Mouse (Mus musculus) macrophage (primary cell): ENCODE measurements at regions not wholly inside any gene's neighbourhood (a gene's known extent, or its start where the extent isn't known, plus 50 kb on each side); places are given as distances from the start of the nearest gene placed in this dataset.

ENCODE experiments used
- H3K27ac ChIP-seq: fragments of 350-480 bp; formaldehyde crosslinking; 2 replicates; pipeline ENCODE4 v1.9.0; 2021
- H3K36me3 ChIP-seq: fragments of 350-480 bp; formaldehyde crosslinking; 2 replicates; pipeline ENCODE4 v1.9.0; 2021; ENCODE audit errors: inconsistent target
- H3K4me3 ChIP-seq: fragments of 350-480 bp; formaldehyde crosslinking; 2 replicates; pipeline ENCODE4 v1.9.0; 2021; ENCODE audit errors: inconsistent target
- H3K79me2 ChIP-seq: fragments of 350-480 bp; formaldehyde crosslinking; 2 replicates; pipeline ENCODE4 v1.9.0; 2021; ENCODE audit errors: inconsistent target
- WGBS: methylation state at CpG from one replicate; pipeline ENCODE4 v1.1.7; 2026; ENCODE audit warnings: inconsistent platforms; ENCODE audit not compliant: missing documents; 5-methylcytosine and 5-hydroxymethylcytosine counted together

DNA sequence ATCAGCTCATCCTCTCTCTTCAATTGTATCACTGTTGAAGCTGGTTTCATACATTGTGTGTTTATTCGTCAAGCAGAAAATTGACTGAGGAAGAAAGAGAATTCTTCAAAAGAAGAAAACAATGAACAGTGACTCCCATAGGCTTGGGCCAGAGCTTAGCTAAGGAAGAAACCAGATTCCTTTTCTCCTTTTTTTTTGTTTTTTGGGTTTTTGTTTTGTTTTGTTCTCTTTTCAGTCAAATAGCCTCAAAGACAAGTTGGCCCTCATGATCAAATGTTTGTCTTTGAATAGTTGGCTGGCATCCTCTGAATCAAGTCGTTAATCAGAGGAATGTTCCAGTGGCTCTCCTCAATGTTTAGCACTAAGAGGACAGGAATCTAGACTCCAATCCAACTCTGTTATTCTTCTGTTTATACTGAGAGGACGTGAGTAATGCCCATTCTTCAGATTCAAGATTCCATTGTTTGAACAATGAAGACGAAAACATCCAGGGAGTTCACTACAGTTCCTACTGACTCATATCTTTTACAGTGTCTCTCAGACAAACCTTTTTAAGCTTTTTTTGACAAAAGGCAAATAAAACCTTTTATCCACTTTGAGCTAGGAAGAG, 86.1 kb upstream of the Adgrl4 start:
- WGBS: 93% methylated on average over 4 of the region's 4 CpGs
- H3K79me2 ChIP-seq: no peaks in the 10 kb centered on the region
- H3K27ac ChIP-seq: no peak overlapping the region
- H3K36me3 ChIP-seq: no peaks in the 10 kb centered on the region
- no peak overlapping the region for H3K4me3 ChIP-seq

DNA sequence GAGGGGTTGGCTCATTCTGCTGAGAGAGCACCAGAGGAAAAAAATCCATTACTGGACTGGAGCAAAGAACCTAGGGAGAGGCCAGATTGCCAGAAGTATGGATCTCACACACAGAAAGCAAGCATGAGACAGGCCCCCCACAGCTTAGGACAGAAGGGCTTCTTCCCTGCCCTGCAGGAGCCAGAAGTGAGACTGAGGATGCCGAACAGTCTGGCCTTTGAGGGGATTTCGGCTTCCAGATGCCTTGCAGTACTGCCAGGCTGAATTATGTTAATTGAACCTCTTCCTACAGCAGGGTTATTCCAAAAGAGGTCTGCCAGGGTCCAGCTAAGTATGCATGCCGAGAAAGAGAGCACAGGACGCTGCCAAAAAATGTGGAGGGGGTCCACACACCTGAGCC, 71.4 kb upstream of the Adgrl4 start:
- no peak overlapping the region for H3K27ac ChIP-seq
- no peaks in the 10 kb centered on the region for H3K79me2 ChIP-seq
- H3K4me3 ChIP-seq: no peak overlapping the region
- WGBS: 95% methylated on average over 4 of the region's 4 CpGs
- H3K36me3 ChIP-seq: no peaks in the 10 kb centered on the region

DNA sequence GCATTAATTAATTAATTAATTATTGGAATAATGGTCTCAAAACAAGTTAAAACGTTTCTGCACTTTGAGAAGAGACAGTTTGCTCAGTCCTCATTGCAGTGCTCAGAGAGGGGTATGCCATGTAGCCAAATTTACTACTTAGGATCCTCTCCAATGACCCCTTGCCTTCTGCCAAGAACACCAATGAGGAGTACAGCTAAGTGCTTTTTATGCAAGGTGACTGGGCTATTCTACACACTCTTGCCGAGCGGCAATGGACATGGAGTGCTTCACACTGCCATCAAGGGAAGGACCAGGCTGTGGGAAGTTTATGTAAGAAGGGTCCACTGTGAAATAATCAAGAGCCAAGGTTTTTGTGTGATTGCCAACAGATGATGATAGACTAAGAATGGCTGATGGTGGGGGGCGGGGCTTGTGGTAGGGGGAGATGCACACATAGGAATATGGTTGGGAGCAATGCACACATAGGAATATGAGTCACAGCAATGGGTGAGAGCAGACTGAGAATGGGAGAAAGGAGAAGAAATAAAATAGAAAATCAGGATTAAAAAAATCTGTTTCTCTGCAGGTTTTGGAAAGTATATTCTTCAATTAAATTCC, 70.9 kb upstream of the Adgrl4 start:
- Histone ChIP-seq H3K79me2 (no peaks in the 10 kb centered on the region), H3K4me3 (no peak overlapping the region), H3K36me3 (no peaks in the 10 kb centered on the region), H3K27ac (no peak overlapping the region)
- 93% methylated on average over 4 of the region's 4 CpGs for WGBS

DNA sequence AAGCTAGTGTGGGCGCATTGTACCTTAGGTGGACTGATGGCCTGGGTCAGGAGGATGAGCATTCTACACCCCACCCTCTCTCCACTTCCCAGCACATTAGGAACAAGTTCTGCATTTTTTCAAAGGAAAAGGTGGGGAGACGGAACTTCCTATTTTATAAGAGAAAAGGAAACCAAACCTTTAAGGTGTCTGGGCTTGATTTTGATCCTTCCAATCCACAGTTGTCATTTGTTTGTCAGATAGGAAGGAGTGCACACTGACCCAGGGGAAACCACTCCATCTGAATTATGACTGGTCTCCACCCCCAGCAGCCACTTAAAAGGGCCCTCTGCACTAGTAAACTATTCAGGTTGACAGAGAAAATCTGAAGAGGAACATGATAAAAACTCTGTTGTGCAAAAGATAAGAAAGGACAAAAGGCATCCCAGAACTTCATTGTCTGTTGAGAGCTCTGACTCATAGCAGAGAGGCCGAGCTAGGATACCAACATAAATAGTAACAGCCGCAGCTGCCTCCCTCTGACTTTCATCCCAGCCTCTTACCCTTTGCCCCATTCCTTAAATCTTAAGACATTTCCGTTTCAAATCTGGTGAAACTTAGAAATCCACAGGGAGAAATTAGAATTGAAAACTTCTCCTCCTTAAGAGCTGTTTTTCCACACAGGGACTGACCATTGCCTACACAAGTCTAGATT, 54.2 kb upstream of the Adgrl4 start:
- 16% methylated on average over 5 of the region's 5 CpGs for WGBS
- no peaks in the 10 kb centered on the region for H3K36me3 ChIP-seq
- H3K4me3 ChIP-seq: no peak overlapping the region
- no peak overlapping the region for H3K27ac ChIP-seq
- H3K79me2 ChIP-seq: no peaks in the 10 kb centered on the region

DNA sequence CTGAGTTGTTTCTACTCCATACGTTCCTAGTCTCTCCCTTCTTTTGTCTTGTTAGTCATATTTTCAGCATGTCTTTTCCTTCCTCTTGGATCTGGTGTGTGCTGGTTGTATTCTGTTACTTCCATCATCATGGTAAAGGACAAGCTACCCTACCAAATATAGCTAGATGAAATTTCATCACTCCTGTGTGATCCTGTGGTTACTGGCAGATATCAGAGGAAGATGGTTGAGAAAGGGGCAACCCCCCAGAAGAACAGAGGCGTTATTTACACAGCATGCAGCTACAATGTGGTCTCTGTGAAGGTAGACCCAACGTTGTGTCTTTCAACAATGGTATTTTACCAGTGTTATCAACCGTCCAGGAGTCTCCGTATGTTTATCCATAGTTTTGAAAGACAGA, 52.8 kb upstream of the Adgrl4 start:
- H3K36me3 ChIP-seq: no peaks in the 10 kb centered on the region
- H3K79me2 ChIP-seq: no peaks in the 10 kb centered on the region
- WGBS: 24% methylated on average over 5 of the region's 5 CpGs
- H3K4me3 ChIP-seq: no peak overlapping the region
- H3K27ac ChIP-seq: no peak overlapping the region

DNA sequence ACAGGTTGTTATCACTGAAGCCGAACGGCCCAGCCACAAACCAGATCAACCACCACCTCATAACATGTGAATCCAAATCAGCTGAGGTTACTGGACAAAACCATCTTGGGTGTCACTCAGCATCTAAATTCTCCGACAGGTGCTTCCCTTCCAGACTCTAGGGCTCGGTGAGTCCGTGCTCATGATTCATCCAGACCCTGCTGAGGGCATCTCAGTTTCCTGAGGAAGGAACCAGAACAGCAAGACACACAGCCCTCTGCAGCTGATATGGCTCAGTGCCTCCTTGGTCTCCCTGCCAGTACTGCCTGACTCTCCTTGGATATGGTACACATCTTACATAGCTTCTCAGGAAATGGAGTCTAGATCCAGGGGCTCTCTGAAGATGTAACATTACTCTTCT, 51.6 kb upstream of the Adgrl4 start:
- no peaks in the 10 kb centered on the region for H3K79me2 ChIP-seq
- no peak overlapping the region for H3K4me3 ChIP-seq
- H3K36me3 ChIP-seq: no peaks in the 10 kb centered on the region
- H3K27ac ChIP-seq: no peak overlapping the region
- WGBS: 13% methylated on average over 5 of the region's 5 CpGs
